19 mouse cellular contexts compared by ENCODE assay signal in the genomic region with DNA sequence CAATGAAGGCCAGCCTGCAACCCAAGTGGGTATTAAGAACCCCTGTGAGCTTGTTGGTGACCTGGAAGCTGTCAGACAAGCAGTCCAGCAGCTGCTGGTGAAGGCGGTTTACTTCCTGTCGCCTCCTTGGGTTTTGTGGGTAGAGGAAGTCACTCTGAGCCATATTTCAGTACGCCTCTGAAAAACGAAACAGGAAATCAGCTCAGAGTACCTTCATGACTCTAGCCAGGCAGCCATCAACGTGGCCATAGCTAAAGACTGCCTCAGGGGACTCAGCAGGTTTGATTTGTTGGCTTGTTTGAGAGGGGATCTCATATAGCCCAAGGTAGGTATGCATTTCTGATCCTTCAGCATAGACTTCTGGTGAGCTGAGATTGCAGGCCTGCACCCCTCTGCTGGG. TPM values are rescaled to one million over a fixed set of nuclear protein-coding genes. Genes with fewer than 3 reads are reported as not detected.
DNase-seq lines count a peak whose midpoint lies in the region; ATAC-seq and TF ChIP-seq lines count a peak whose summit lies in the region.
"Had no signal": no experiment of that assay in that cellular context is flagged by ENCODE, and none has a peak within 500 bp of the region (broad histone marks: within the 10 kb centered on the region; RNA-seq: fewer than 3 reads in every experiment).

No protein-coding gene starts in this region.

- TF ChIP-seq EP300 in MEL (IDR thresholded peaks at IDR 0.05; ENCODE audit: low read depth in 1 of 2, low read length in 2 of 2), result no peak

- no peaks in the 10 kb centered on the region for H3K9me3 ChIP-seq in MEL (replicated peaks; ENCODE audit: insufficient read depth, low read length)
- H3K9me3 ChIP-seq in megakaryocyte, embryonic 14.5 days, result no peaks in the 10 kb centered on the region
- H3K9me3 ChIP-seq in forebrain, embryonic 11.5 days (ENCODE audit: control insufficient read depth, low read length), result no peaks in the 10 kb centered on the region
- H3K9me3 ChIP-seq in neural tube, embryonic 15.5 days (replicated peaks), result no peaks in the 10 kb centered on the region
- H3K9me3 ChIP-seq: embryonic facial prominence, embryonic 12.5 days; midbrain, embryonic 12.5 days had no signal

- peaks cover 3% of the 10 kb centered on the region in 2 experiments; a peak in 3 of 4 replicates for H3K4me1 ChIP-seq in MEL (ENCODE audit: control insufficient read depth in 1 of 2, insufficient read depth in 2 of 2, low read length in 2 of 2)
- H3K4me1 ChIP-seq in megakaryocyte, embryonic 14.5 days, result peaks cover 23% of the 10 kb centered on the region
- no peaks in the 10 kb centered on the region; the same call in 1 of the 2 replicates for H3K4me1 ChIP-seq in forebrain, embryonic 11.5 days (replicated peaks; ENCODE audit: control insufficient read depth, insufficient read depth, low read length)
- H3K4me1 ChIP-seq in neural tube, embryonic 15.5 days, result peaks cover 10% of the 10 kb centered on the region

- peak; percentile 22 for DNase-seq in lung, postnatal 36 days
- no peak for DNase-seq in lung, postnatal 14 days
- DNase-seq in MEL (ENCODE audit: low read depth, low spot score), result peak; percentile 39
- DNase-seq in thymus, postnatal 25 days, result peak; percentile 49
- DNase-seq in forebrain, embryonic 11.5 days (ENCODE audit: low spot score), result no peak
- DNase-seq in c-Kit-positive CD71-positive TER-119-positive erythroid progenitor cells, embryonic 14.5 days (ENCODE audit: low spot score), result no peak
- DNase-seq: cerebellum, adult 11 months; cerebellum, postnatal 36 days; heart, adult 2 months; heart, postnatal 10 days; kidney, postnatal 10 days; layer of hippocampus, adult 9-11 months had no signal

- H3K4me3 ChIP-seq in MEL (ENCODE audit: control insufficient read depth in 1 of 2, insufficient read depth in 1 of 2, low read depth in 2 of 2, low read length in 2 of 2), result no peak overlapping the region
- H3K4me3 ChIP-seq in megakaryocyte, embryonic 14.5 days (replicated peaks), result peak overlapping the region; percentile 16
- no peak overlapping the region for H3K4me3 ChIP-seq in forebrain, embryonic 11.5 days (ENCODE audit: low read depth, low read length)
- H3K4me3 ChIP-seq in neural tube, embryonic 15.5 days (replicated peaks), result no peak overlapping the region
- H3K4me3 ChIP-seq: embryonic facial prominence, embryonic 12.5 days; heart, adult 2 months; midbrain, embryonic 12.5 days had no signal

- TF ChIP-seq CTCF in MEL (IDR thresholded peaks at IDR 0.05 in 2 of 3, conservative IDR thresholded peaks at IDR 0.05 in 1 of 3; ENCODE audit: control insufficient read depth in 1 of 3, insufficient read depth in 1 of 3, low read depth in 2 of 3, low read length in 3 of 3, poor library complexity in 1 of 3, severe bottlenecking in 1 of 3), result no peak

- peaks cover 12% of the 10 kb centered on the region for H3K79me2 ChIP-seq in MEL (ENCODE audit: control insufficient read depth, insufficient read depth, low read length, poor library complexity)

- WGBS in forebrain, embryonic 11.5 days, result 77% methylated on average over 5 of the region's 5 CpGs
- 81% methylated on average over 5 of the region's 5 CpGs for WGBS in neural tube, embryonic 15.5 days

- TF ChIP-seq POLR2A in MEL (IDR thresholded peaks at IDR 0.05; ENCODE audit: control insufficient read depth in 1 of 2, insufficient read depth in 1 of 2, low read depth in 1 of 2, low read length in 2 of 2, poor library complexity in 1 of 2), result no peak

- no peak for TF ChIP-seq RAD21 in MEL (IDR thresholded peaks at IDR 0.05; ENCODE audit: low read depth, low read length)

- H3K4me2 ChIP-seq in forebrain, embryonic 11.5 days (ENCODE audit: low read depth, low read length, severe bottlenecking), result no peak overlapping the region
- no peak overlapping the region for H3K4me2 ChIP-seq in neural tube, embryonic 15.5 days
- H3K4me2 ChIP-seq: embryonic facial prominence, embryonic 12.5 days; hindbrain, embryonic 14.5 days; midbrain, embryonic 12.5 days had no signal

- H3K36me3 ChIP-seq in MEL (ENCODE audit: control insufficient read depth in 1 of 2, insufficient read depth in 2 of 2, low read length in 2 of 2), result peaks cover 0 to 3% of the 10 kb centered on the region in 2 experiments; a peak in 1 of 4 replicates
- no peaks in the 10 kb centered on the region for H3K36me3 ChIP-seq in megakaryocyte, embryonic 14.5 days (replicated peaks; ENCODE audit: low read length)
- no peaks in the 10 kb centered on the region for H3K36me3 ChIP-seq in forebrain, embryonic 11.5 days (ENCODE audit: control insufficient read depth, insufficient read depth, low read length)
- H3K36me3 ChIP-seq in neural tube, embryonic 15.5 days, result no peaks in the 10 kb centered on the region
- H3K36me3 ChIP-seq: embryonic facial prominence, embryonic 12.5 days; midbrain, embryonic 12.5 days had no signal

- ATAC-seq in forebrain, embryonic 11.5 days (replicated peaks; ENCODE audit: low FRiP score), result no peak
- ATAC-seq in neural tube, embryonic 15.5 days (ENCODE audit: low FRiP score), result no peak
- ATAC-seq: activated CD4-positive, CD25-positive, alpha-beta regulatory T cell, adult 4 months; intestine, postnatal 0 days had no signal

- H3K27ac ChIP-seq in MEL (ENCODE audit: control insufficient read depth, low read depth, low read length), result no peak overlapping the region
- no peak overlapping the region for H3K27ac ChIP-seq in forebrain, embryonic 11.5 days (ENCODE audit: low read depth, low read length)
- H3K27ac ChIP-seq in neural tube, embryonic 15.5 days (replicated peaks), result no peak overlapping the region
- H3K27ac ChIP-seq: embryonic facial prominence, embryonic 12.5 days; heart, adult 2 months; hindbrain, embryonic 14.5 days; midbrain, embryonic 12.5 days had no signal

- no peak overlapping the region for H3K9ac ChIP-seq in MEL (ENCODE audit: control insufficient read depth, low read depth, low read length, poor library complexity, severe bottlenecking)
- no peak overlapping the region for H3K9ac ChIP-seq in forebrain, embryonic 11.5 days (ENCODE audit: low read length)
- H3K9ac ChIP-seq in neural tube, embryonic 15.5 days (replicated peaks), result no peak overlapping the region
- H3K9ac ChIP-seq: embryonic facial prominence, embryonic 12.5 days; hindbrain, embryonic 14.5 days; midbrain, embryonic 12.5 days had no signal

- H3K27me3 ChIP-seq in MEL (ENCODE audit: control insufficient read depth in 1 of 2, insufficient read depth in 2 of 2, low read length in 2 of 2), result peaks cover 1 to 3% of the 10 kb centered on the region in 2 experiments; a peak in 2 of 4 replicates
- peaks cover 14% of the 10 kb centered on the region for H3K27me3 ChIP-seq in megakaryocyte, embryonic 14.5 days (replicated peaks)
- no peaks in the 10 kb centered on the region for H3K27me3 ChIP-seq in forebrain, embryonic 11.5 days (ENCODE audit: control insufficient read depth, insufficient read depth, low read length)
- no peaks in the 10 kb centered on the region; the same call in 1 of the 2 replicates for H3K27me3 ChIP-seq in neural tube, embryonic 15.5 days (replicated peaks)
- H3K27me3 ChIP-seq: embryonic facial prominence, embryonic 12.5 days had no signal

TF ChIP-seq in MEL, 35 proteins besides CTCF, POLR2A, EP300 and RAD21:
- TF ChIP-seq HCFC1 (IDR thresholded peaks at IDR 0.05; ENCODE audit: low read depth, low read length) (peak; percentile 48; the same call in 1 of the 2 replicates), CHD2 (IDR thresholded peaks at IDR 0.05; ENCODE audit: low read length) (no peak), ETS1 (IDR thresholded peaks at IDR 0.05; ENCODE audit: low read depth, low read length) (no peak)

RNA-seq across cellular contexts. Expression of gene Smco3, which starts 3.5 kb away (rescaled TPM):
- not detected in 2 replicates for total RNA-seq in MEL (2012; rRNA removed)
- polyA plus RNA-seq in MEL (2012; ENCODE audit: insufficient read depth in 1 of 2, insufficient read length in 2 of 2, low read depth in 1 of 2, low replicate concordance in 2 of 2, missing spikeins in 1 of 2), result not detected
- not detected in 2 replicates for polyA plus RNA-seq in megakaryocyte, embryonic 14.5 days (2012; ENCODE audit: insufficient read depth, low replicate concordance)
- polyA plus RNA-seq in forebrain, embryonic 11.5 days (2014; fragmentation: Nextera tagmentation; extraction: Ambion mirVana), result 0.44 TPM in 1 of 2 replicates, not detected in the other
- polyA plus RNA-seq in neural tube, embryonic 15.5 days (2015; fragmentation: Nextera tagmentation; extraction: Ambion mirVana), result 2.5 and 3.0 TPM in 2 replicates
- total RNA-seq: heart, adult 2 months had no signal
- polyA plus RNA-seq: activated CD4-positive, CD25-positive, alpha-beta regulatory T cell, adult 4 months had no signal

RNA-seq across cellular contexts. Expression of gene Wbp11, which starts 3.7 kb away (rescaled TPM):
- total RNA-seq in MEL (2012; rRNA removed), result 43.5 and 58.0 TPM in 2 replicates
- polyA plus RNA-seq in MEL (2012; ENCODE audit: insufficient read depth in 1 of 2, insufficient read length in 2 of 2, low read depth in 1 of 2, low replicate concordance in 2 of 2, missing spikeins in 1 of 2), result 100 to 1,000 TPM; 294 to 411 TPM
- 145 and 321 TPM in 2 replicates for polyA plus RNA-seq in megakaryocyte, embryonic 14.5 days (2012; ENCODE audit: insufficient read depth, low replicate concordance)
- 174 and 191 TPM in 2 replicates for polyA plus RNA-seq in forebrain, embryonic 11.5 days (2014; fragmentation: Nextera tagmentation; extraction: Ambion mirVana)
- 71.1 and 80.0 TPM in 2 replicates for polyA plus RNA-seq in neural tube, embryonic 15.5 days (2015; fragmentation: Nextera tagmentation; extraction: Ambion mirVana)

RNA-seq across cellular contexts. Expression of gene BC049715, which starts 4.3 kb away (rescaled TPM):
- total RNA-seq in MEL (2012; rRNA removed), result 0.26 and 0.27 TPM in 2 replicates
- 1 to 10 TPM in 1 of 2 experiments, not detected in 1; 1.2 TPM for polyA plus RNA-seq in MEL (2012; ENCODE audit: insufficient read depth in 1 of 2, insufficient read length in 2 of 2, low read depth in 1 of 2, low replicate concordance in 2 of 2, missing spikeins in 1 of 2)
- polyA plus RNA-seq in megakaryocyte, embryonic 14.5 days (2012; ENCODE audit: insufficient read depth, low replicate concordance), result 1.5 and 5.6 TPM in 2 replicates
- polyA plus RNA-seq in forebrain, embryonic 11.5 days (2014; fragmentation: Nextera tagmentation; extraction: Ambion mirVana), result 1.6 and 2.0 TPM in 2 replicates
- 1.5 and 2.8 TPM in 2 replicates for polyA plus RNA-seq in neural tube, embryonic 15.5 days (2015; fragmentation: Nextera tagmentation; extraction: Ambion mirVana)

RNA-seq across cellular contexts. Expression of gene H2afj, which starts 23.7 kb away (rescaled TPM):
- 111 and 142 TPM in 2 replicates for total RNA-seq in MEL (2012; rRNA removed)
- 100 to 1,000 TPM in 1 of 2 experiments, not detected in 1; 176 TPM for polyA plus RNA-seq in MEL (2012; ENCODE audit: insufficient read depth in 1 of 2, insufficient read length in 2 of 2, low read depth in 1 of 2, low replicate concordance in 2 of 2, missing spikeins in 1 of 2)
- polyA plus RNA-seq in megakaryocyte, embryonic 14.5 days (2012; ENCODE audit: insufficient read depth, low replicate concordance), result 439 and 1,079 TPM in 2 replicates
- polyA plus RNA-seq in forebrain, embryonic 11.5 days (2014; fragmentation: Nextera tagmentation; extraction: Ambion mirVana), result 85.0 and 94.7 TPM in 2 replicates
- 106 and 119 TPM in 2 replicates for polyA plus RNA-seq in neural tube, embryonic 15.5 days (2015; fragmentation: Nextera tagmentation; extraction: Ambion mirVana)

RNA-seq across cellular contexts. Expression of gene Art4, which starts 25.8 kb away (rescaled TPM):
- total RNA-seq in MEL (2012; rRNA removed), result 0.13 and 0.50 TPM in 2 replicates
- under 1 TPM in 1 of 2 experiments, not detected in 1; 0.60 TPM for polyA plus RNA-seq in MEL (2012; ENCODE audit: insufficient read depth in 1 of 2, insufficient read length in 2 of 2, low read depth in 1 of 2, low replicate concordance in 2 of 2, missing spikeins in 1 of 2)
- polyA plus RNA-seq in megakaryocyte, embryonic 14.5 days (2012; ENCODE audit: insufficient read depth, low replicate concordance), result 0.32 TPM in 1 of 2 replicates, not detected in the other
- 0.61 and 0.99 TPM in 2 replicates for polyA plus RNA-seq in forebrain, embryonic 11.5 days (2014; fragmentation: Nextera tagmentation; extraction: Ambion mirVana)
- polyA plus RNA-seq in neural tube, embryonic 15.5 days (2015; fragmentation: Nextera tagmentation; extraction: Ambion mirVana), result 0.23 and 2.3 TPM in 2 replicates

Comparison
In these comparisons a context has a peak if more than half of its experiments do, and no peak if none do; other contexts are left out.
1. DNase-seq: peak in lung, postnatal 36 days (single experiment), MEL (single experiment) and thymus, postnatal 25 days (single experiment); none in lung, postnatal 14 days (single experiment), forebrain, embryonic 11.5 days (single experiment) and c-Kit-positive CD71-positive TER-119-positive erythroid progenitor cells, embryonic 14.5 days (single experiment).